In genomic region chr11:110130760-110131159, GRCm38 (mm10) we compare ENCODE assay signal across 12 mouse cellular contexts. TPM values are rescaled to one million over a fixed set of nuclear protein-coding genes. Genes with fewer than 3 reads are reported as not detected.
DNase-seq lines count a peak whose midpoint lies in the region; TF ChIP-seq lines count a peak whose summit lies in the region.
"Had no signal": no experiment of that assay in that cellular context is flagged by ENCODE, and none has a peak within 500 bp of the region (broad histone marks: within the 10 kb centered on the region; RNA-seq: fewer than 3 reads in every experiment).

No protein-coding gene starts in this region.

- 51% methylated on average over 5 of the region's 5 CpGs for WGBS in heart, adult 2 months

- H3K79me2 ChIP-seq in heart, adult 2 months (replicated peaks; ENCODE audit: control insufficient read depth, insufficient read depth, low read length) = no peaks in the 10 kb centered on the region

- H3K4me3 ChIP-seq in heart, adult 2 months = no peak overlapping the region
- H3K4me3 ChIP-seq: embryonic facial prominence, embryonic 13.5 days; forebrain, embryonic 12.5 days; megakaryocyte, embryonic 14.5 days had no signal

- intact Hi-C loops in heart, adult 2 months (cut with DNase I) = no loop called here
- intact Hi-C loops in heart, postnatal 25 days (cut with DNase I) = no loop called here

- TF ChIP-seq CTCF in heart, adult 2 months (IDR thresholded peaks at IDR 0.05) = no peak

- DNase-seq in heart, adult 9 months (ENCODE audit: low spot score in 2 of 2) = peak; percentile 25 to 44
- DNase-seq in heart, adult 2 months = no peak
- peak; percentile 2 for DNase-seq in lung, postnatal 36 days
- no peak for DNase-seq in lung, postnatal 4 days
- DNase-seq in heart, postnatal 25 days (ENCODE audit: low spot score) = peak; percentile 4
- DNase-seq in urinary bladder, postnatal 14 days (ENCODE audit: low spot score) = no peak
- DNase-seq in frontal cortex, postnatal 36 days (ENCODE audit: low spot score in 2 of 2) = no peak
- DNase-seq: kidney, adult 9 months had no signal

- no peaks in the 10 kb centered on the region for H3K27me3 ChIP-seq in heart, adult 2 months (ENCODE audit: control insufficient read depth, insufficient read depth, low read length)
- H3K27me3 ChIP-seq: embryonic facial prominence, embryonic 13.5 days; forebrain, embryonic 12.5 days; megakaryocyte, embryonic 14.5 days had no signal

- H3K27ac ChIP-seq in heart, adult 2 months = no peak overlapping the region
- H3K27ac ChIP-seq: embryonic facial prominence, embryonic 13.5 days; forebrain, embryonic 12.5 days had no signal

- H3K36me3 ChIP-seq in heart, adult 2 months (ENCODE audit: control insufficient read depth, insufficient read depth, low read length) = 0 out of 2 replicates have a peak, but pooled peaks cover 2% of the 10 kb centered on the region
- H3K36me3 ChIP-seq: embryonic facial prominence, embryonic 13.5 days; forebrain, embryonic 12.5 days had no signal

- H3K4me1 ChIP-seq in heart, adult 2 months (ENCODE audit: control insufficient read depth, insufficient read depth, low read length) = no peaks in the 10 kb centered on the region; the same call in 1 of the 2 replicates
- H3K4me1 ChIP-seq: embryonic facial prominence, embryonic 13.5 days; forebrain, embryonic 12.5 days; megakaryocyte, embryonic 14.5 days had no signal

- no peak overlapping the region for H3K9ac ChIP-seq in heart, adult 2 months (ENCODE audit: low read depth, low read length)
- H3K9ac ChIP-seq: embryonic facial prominence, embryonic 13.5 days; forebrain, embryonic 12.5 days had no signal

- TF ChIP-seq POLR2A in heart, adult 2 months (IDR thresholded peaks at IDR 0.05; ENCODE audit: insufficient read depth, low read depth, low read length) = no peak

- no peak for TF ChIP-seq EP300 in heart, adult 2 months (IDR thresholded peaks at IDR 0.05; ENCODE audit: insufficient read depth, low read depth, low read length)

RNA-seq across cellular contexts. Expression of gene Abca8a, which starts 35.0 kb away (rescaled TPM):
- total RNA-seq in heart, adult 2 months (2021) = 10 to 100 TPM; 32.7 to 37.5 TPM
- polyA plus RNA-seq in heart, adult 2 months (2012; rRNA removed) = 32.6 and 49.9 TPM in 2 replicates
- total RNA-seq in heart, postnatal 25 days (2021) = 10 to 100 TPM; 39.1 to 57.6 TPM
- polyA plus RNA-seq: forebrain, embryonic 12.5 days; limb, embryonic 11.5 days had no signal

RNA-seq across cellular contexts. Expression of gene Abca9, which starts 37.2 kb away (rescaled TPM):
- total RNA-seq in heart, adult 2 months (2021) = 10 to 100 TPM in 1 of 2 experiments, 1 to 10 TPM in 1; 9.3 to 12.5 TPM
- polyA plus RNA-seq in heart, adult 2 months (2012; rRNA removed) = 3.0 and 8.1 TPM in 2 replicates
- 10 to 100 TPM; 11.5 to 14.4 TPM for total RNA-seq in heart, postnatal 25 days (2021)

Comparison
In these comparisons a context has a peak if more than half of its experiments do, and no peak if none do; other contexts are left out.
1. DNase-seq: peak in heart, adult 9 months (2 of 2), lung, postnatal 36 days (single experiment) and heart, postnatal 25 days (single experiment); none in heart, adult 2 months (0 of 2), lung, postnatal 4 days (0 of 2), urinary bladder, postnatal 14 days (single experiment) and frontal cortex, postnatal 36 days (0 of 2).